Mouse (Mus musculus): ENCODE results near the gene Pwwp2a. TPM values are rescaled to one million over a fixed set of nuclear protein-coding genes. Genes with fewer than 3 reads are reported as not detected.

The Pwwp2a gene
- 37.7 and 43.2 TPM in 2 replicates for total RNA-seq (2021)
- long read RNA-seq, partial matches to known transcripts, result 1 of 9 reads
- long read RNA-seq, other reads (novel, unspliced or antisense), result 3 of 9 reads

DNA sequence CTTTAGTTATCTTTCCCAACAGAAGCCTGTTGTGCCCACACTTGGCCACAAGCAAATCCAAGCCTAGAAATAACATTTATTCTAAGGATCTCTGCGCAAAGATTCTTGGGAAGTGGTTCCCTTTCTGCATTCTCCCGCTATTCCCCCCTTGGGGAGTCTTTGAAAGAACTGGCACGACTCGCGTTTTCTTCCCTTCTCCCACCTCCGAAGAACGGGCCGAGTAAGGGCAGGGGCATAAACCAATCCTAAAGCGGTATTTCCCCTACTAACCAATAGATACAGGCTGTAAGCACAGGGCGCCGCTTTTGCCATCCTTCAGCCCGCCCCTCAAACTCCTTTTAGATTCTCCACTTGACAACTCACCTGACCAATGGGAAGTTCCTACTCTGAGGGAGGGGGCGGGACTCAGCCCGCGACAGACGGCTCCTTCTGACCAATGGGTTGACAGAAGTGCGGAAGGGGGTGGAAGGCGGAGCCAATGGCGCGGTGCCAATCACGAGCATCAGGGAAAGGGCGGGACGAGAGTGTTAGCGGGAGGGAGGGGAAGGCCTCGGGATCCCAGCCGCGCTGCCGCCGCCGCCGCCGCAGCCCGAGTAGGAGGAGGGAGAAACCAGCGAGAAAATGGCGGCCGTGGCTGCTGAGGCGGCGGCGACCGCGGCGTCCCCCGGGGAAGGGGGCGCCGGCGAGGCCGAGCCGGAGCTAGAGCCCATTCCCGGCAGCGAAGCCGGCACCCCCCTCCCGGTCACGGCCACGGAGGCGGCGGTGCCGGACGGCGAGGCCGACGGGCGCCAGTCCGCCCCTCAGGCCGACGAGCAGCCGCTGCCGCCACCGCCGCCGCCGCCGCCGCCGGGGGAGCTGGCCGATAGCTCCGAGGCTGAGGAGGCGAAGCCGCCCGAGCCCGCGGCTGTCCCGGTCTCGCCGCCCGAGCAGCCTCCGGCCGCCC, at the start of gene Pwwp2a:
Gene Pwwp2a, plus strand, starts transcription at position 527 of the 943 bp plus-strand sequence.
- DNase-seq, result peak; percentile 100

DNA sequence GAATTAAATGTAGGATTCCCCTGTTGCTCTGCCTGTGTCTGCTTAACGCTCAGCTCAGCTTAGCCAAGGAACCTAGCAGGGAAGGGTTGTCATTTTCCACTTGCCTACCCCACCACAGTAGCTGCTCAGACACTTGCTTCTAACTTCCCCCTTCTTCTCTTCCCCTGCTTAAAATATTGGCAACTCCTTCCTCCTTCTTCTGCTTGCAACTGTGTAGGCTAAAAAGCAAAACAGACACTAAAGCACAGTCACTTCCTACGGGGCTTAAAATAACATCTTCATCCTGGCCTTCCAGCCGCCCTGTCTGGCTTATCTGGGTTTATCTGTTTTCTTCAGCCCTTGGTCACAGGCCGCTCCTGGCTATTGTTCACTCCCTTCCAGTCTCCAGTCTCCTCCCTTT, 49.2 kb upstream of the Pwwp2a start:
- DNase-seq, result no peak

DNA sequence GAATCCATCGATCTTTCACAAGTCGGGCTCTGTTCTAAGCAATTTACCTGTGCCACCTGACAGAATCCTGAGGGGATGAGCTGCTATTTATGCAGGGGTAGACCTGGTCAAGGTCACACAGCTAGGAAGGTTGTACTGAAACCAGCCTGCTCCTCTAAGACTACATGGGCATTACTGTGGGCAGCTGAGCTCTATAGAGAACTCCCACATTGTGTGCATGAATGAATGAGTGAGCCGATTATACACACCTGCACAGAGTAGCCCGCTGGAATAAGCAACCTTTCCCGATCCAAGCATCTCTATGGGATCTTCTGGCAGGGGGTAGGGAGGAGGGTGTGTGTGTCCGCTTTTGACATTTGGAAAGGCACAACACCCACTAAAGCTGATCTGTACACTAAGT, 48.6 kb upstream of the Pwwp2a start:
- DNase-seq, result no peak

DNA sequence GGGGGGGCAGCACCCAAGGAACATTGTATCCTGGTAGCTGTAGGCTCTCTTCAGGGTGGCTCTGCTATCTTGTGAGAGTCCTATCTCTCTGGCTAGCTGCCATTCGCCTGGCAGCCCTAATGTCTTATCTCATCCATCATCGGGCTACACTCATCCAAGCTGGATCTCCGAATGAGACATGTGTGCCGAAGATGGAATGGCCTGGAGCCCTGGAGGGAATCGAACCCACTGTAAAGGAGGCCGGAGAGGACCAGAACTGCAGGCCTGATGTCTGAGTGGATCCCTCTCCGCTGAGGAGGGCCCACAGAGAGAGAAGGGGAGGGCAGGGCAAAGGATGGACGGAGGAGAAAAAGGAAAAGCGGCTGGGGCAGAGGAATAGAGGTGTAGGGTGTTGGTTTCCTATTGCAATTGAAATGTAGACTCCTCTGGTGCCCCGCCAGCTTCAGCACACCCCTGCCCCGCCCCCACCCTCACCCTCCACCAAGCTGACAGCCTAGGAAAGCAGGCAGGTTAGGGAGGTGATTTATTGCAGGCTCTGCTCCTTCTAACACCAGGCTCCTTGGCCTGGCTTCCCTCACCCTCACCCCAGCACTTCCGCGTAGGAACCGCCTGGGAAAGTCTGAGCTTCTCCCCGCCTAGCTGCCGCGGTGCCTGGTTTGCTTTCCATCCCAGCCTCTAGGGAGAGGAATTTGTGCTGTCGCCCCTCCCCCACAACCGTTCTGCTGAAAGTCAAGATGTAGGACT, 48.0 kb upstream of the Pwwp2a start:
- peak; percentile 72 for DNase-seq

DNA sequence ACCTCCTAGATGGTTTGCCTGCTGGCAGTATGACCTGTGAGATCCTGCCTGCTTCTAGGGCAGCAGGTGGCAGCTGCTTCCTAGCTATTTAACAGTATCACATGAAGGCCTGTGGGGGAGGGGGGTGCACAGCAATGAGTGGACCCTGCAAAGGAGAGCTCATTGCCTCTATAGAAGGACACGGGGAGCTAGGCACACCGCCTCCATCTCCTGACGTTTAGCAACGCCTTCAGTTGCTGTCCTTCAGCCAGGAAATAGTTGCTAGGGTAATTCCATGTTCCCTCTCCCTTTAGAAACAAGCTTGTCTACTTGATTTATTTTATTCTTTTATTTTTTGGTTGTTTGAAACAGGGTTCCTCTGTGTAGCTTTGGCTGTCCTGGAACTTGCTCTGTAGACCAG, 45.0 kb upstream of the Pwwp2a start:
- no peak for DNase-seq

DNA sequence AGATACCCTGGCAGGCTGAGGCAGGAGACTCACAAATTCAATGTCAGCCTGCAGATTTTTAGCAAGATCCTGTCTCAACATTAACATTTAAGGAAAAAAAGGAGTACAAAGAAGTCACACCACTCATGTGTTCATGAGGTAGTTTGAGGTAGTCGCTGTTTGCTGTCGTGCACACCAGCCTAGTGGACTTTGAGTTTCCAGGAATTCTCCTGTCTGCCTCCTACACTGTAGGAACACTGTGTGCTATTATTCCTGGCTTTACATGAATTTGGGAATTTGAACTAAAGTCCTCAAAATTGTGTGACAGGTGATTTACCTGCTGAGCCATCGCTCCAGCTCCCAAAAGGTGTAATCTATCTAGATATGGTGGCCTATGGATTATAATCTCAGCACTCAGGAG, 43.3 kb upstream of the Pwwp2a start:
- DNase-seq, result no peak

DNA sequence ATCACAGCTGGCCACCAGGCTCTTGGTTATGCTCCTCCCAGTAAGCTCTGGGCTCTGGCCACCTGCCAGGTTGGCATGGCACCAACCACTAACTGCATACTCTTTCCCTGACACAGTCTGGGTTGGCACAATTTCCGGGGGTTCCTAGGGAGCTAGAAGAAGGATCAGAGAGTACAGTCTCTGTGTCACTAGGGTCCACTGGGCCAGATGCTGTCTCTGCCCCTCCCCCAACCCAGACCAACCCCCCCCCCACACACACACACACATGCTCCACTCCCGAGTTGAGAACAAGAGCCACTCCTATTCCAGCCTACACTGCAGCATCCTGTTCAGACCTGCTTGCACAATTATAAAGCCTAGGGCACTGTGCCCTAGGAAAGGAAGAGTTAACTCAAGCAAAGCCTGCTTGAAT, 38.6 kb upstream of the Pwwp2a start:
- peak; percentile 98 for DNase-seq

DNA sequence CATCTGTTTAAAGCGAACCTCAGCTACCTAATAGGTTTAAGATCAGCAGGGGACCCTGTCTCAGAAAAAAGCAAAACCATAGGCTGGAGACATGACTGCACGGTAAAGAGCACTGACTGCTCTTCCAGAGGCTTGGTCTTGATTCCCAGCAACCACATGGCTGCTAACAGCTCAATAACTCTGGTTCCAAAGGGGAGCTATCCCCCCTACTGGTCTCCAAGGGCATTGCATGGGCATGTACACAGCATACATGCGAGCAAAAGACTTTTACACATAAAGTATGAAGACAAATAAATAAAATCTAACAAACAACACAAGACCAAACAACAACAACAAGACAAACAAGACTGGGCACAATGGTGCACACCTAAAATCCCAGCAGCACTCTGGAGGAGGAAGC, 36.5 kb upstream of the Pwwp2a start:
- DNase-seq, result no peak

DNA sequence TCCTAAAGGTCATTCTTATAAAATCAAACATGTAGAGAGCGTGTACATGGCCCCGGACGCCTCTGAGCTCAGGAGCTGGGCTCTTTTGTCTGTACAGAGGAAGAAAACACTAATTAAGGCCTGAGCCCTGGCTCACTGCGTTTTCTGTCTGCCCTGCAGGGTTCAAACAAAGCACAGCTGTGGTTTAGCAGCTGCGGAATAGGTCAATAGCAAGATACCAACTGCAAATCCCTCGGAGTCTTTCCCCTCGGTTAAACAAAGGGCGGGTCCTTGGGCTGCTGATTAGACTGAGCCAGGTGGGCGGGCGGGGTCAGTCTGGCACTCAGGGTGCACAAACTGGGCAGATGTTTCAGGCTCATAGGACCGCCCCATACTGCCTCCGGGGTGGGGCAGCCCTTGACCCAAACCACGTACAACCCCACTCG, 28.7 kb upstream of the Pwwp2a start:
- no peak for DNase-seq

DNA sequence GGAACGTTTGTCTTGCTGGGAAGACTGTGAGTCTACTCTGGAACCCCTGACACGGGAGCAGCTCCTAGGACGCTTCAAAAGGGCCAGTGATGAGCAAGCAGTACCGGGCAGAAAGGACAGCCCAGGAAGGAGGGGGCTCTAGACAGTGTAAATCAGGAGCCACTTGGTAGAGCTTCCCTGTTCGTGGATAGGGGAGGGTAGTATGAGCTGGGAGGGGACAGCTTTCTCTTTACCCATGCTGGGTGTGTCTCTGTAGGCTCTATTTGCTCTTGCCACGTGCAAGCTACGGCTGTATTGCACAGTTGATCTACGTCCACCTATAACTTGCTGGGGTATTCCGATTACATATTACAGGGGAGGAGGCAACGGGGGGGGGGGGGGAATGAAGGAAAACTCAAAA, 25.3 kb upstream of the Pwwp2a start:
- no peak for DNase-seq

DNA sequence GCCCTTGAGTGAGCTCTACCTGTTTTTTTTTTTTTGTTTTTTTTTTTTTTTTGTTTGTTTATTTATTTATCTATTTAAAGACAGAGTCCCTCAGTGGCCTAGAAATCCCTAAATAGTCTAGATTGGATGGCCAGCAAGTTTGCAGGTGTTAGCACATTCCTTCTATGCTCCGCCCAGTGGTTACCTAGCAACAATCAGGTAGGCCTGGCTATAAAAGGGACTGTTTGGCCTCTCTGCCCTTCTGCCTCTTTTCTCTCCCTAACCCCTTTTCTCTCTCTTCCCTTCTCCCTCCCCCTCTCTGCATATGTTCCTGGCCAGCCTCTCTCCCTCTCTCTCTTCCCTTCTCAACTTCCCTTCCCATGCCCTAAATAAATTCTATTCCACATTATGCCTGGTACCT, 23.8 kb upstream of the Pwwp2a start:
- DNase-seq, result no peak

DNA sequence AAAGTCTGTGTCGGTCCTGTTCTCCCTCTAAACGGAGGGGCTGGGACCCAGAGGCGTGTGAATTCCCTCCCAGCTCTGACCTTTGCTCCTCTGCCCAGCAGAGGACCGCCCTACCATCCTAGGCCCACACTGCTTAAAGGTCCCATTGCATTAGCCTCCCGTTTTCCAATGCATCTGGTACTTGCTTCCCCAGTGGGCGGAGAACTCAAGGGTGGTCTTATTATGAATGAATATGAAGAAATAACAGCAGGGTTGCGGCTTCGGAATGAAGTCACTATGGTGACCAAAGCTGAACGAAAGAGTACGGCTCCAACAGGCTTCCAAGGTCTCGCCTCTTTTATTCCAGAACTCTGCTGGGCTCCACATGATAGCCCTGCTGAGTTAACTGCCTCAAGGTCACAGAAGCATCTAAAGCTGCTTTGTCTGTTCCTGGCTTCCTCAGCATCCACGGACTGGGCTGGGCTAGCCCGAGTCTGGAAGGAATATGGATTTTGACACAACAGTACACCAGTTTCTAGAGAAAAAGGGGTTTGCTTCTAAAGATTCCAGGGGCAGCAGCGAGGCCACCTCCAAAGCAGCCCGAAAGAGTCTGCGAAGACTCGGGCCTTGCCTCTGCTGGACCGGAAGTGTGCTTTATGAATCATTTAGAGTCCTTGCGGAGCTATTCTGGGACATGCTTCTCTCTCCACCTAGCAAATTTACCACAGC, 14.6 kb upstream of the Pwwp2a start:
- DNase-seq, result peak; percentile 27

DNA sequence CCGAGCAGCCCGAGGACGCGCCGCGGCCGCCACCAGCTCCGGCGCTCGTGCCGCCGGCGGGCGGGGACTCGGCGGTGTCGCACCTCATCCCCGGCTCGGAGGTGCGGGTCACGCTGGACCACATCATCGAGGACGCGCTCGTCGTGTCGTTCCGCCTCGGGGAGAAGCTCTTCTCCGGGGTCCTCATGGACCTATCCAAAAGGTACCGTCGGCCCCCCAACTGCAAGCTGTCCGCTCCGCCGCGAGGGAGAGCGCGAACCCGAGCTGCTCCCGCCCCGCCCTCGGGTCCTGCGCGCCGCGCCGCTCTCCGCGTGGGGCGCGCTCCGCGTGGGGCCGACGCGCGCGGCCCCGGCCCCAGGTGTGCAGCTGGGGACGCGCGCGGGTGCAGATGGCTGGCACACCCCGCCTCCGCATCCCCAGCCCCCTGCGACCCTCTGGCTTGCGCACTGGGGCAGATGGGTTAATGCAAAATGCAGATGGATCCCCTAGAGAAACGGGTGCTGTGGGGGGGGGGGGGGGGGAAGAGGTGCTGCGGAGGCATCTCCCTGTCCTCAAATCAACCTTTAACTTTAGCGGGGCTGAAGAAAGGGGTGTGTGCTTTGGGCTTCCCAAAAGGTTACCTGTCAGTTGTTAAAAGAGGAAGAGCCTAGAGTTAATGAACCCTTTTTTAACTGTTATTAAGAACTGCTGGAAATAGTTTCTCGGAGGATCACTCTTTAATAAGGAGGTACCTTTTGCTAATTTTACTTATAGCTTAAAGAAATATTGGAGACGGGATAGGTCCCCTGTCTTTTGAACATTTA, 818 bp downstream of the Pwwp2a start:
- DNase-seq, result peak; percentile 67

DNA sequence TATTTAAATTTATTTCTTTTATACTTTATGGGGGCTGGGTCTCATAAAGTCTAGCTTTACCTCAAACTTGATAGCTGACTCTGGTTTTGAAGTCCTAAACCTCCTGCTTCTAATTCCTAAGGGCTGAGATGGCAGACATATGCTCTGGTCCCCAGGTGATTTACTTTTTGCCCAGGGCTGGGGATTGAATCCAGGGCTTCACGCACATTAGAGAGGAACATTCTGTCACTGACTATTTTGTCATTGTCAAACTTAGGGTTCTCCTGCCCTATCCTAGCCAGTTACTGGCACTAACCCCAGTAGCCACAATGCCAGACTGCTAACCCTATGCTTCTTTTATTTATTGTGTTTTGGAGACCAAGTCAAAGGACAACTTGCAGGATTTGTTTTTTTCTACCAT, 7.1 kb downstream of the Pwwp2a start:
- no peak for DNase-seq

DNA sequence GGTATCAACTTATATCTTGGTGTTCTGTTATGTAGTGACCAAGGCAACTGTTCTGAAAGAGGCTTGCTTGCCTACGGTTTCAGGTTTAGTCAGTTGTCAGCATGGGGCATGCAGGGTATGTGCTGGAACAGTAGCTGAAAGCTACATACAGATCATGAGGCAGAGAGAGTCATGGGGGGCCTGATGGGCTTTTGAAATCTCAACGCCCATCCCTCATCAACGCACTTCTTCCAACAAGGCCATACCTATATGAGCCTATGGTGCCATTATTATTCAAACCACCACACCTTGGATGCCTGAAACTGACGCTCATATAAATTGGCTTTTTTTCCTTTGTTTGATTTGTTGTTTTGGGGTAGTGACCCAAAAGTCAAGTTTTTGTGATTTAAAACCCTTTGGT, 14.8 kb downstream of the Pwwp2a start:
- DNase-seq, result no peak

DNA sequence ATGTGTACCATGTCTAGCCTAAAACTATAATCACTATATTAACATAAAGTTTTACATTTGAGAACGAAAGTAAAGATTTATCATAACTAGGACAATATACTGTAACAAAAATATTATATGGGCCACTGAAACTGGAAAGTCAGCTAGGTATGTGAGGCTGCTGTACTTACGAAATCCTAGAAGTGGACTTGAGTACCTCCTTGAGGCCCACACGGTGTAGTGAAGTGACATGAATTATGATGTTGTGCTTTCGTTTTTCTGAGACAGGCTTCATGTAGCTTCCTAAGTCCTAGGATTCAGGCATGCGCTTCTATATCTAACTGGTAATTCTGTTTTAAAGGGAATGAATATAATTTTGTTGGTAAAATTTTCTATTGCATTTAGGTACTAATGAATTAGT, 16.8 kb downstream of the Pwwp2a start:
- DNase-seq, result no peak

DNA sequence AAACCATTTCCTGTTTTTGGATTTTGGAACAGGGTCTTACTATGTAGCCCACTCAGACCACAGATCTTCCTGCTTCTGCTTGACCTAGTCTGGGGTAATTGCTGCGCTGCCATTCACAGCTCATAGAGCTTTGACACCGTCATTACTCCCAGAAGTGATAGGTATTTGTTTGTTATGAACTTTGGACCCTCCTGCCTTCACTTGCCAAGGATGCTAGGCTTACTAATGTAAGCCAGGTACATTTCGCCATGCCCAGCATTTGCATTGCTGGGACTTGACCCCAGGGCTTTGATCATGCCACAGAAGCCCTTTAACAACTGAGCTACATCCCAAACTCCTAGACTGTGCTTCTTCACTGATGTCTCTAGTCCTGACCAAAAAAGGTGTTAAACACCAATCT, 18.5 kb downstream of the Pwwp2a start:
- no peak for DNase-seq

DNA sequence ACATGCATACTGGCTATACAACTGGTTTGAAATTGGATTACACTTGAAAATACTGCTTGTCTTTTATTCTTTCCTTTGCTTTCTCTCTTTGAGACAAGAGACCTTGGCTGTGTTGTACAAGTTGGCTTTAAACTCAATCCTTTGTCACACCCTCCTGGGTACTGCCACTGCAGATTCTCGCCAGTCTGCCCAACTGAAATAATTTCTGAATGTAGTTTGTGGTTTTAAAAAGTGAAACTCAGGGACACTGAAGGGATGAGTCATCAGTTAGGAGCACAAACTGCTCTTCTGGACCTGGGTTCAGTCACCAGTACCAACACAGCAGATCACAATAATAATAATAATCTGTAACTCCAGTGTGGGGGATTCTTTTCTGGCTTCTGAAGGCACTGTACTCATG, 21.8 kb downstream of the Pwwp2a start:
- DNase-seq, result no peak

DNA sequence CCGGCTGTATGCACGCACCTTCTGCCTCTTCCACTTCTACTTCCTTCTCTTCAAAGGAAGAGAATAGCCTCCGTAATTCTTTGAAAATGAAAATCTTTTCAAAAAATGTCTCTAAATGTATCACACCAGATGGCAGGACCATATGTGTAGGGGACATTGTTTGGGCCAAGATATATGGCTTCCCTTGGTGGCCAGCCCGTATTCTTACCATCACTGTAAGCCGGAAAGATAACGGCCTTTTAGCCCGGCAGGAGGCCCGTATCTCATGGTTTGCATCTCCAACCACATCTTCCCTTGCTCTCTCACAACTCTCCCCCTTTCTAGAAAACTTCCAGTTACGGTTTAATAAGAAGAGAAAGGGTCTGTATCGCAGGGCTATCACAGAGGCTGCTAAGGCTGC, 24.0 kb downstream of the Pwwp2a start:
- no peak for DNase-seq

DNA sequence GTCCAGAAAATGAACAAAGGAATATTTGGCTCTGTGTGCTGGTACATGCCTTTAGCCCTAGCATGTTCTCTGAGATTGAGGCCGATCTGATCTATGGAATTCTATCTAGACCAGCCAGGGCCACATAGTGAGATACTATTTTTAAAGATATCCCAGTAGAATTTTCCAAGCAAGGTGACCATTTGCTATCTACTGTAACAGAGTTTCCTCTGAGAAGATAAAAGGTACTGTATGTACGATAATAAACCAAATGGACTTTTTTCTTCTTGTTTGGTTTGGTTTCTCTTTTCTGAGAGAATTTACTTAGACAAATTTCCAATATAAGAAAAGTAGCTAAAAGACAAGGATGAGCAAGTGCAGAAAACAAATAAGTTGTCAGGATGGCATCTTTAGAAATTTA, 26.6 kb downstream of the Pwwp2a start:
- no peak for DNase-seq

DNA sequence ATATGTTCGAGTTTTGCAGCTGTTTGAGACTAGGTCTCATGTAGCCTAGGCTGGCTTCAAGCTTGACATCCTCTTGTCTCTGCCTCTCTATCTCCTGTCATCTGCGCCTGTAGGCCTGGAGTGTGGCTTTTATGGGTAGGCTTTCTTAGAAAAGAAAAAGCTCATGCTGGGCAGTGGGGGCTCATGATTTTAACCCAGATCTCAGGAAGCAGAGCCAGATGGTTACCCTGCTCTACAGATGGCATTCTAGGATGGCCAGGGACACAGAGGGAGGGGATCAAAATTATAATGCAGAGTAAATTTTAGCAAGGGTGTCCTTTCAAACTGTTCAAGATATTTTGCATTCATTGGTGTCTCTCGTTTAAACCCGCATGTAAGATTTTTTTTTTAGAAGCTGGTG, 30.4 kb downstream of the Pwwp2a start:
- no peak for DNase-seq

DNA sequence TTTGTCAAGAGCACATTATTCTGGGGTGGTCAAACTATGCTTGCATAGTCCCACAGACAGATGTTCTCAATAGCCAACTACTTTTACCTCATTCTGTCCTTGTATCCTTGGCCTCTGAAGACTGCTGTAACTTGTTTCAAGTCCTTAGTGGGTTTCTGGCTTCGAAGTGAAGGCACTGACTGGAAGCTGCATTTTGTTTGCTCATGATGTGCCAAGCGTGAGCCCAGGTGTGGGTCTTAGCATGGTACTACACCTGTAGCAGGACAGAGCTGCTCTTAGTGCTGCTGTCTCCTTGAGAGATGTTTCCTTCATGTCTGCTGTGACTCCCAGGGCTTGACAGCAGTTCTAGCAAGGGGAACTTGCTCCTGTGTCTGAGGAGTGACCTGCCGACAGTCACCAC, 41.6 kb downstream of the Pwwp2a start:
- no peak for DNase-seq

Measured in adrenal gland, postnatal 25 days (tissue).